Mouse (Mus musculus) kidney, adult 18-20 months (tissue): ENCODE measurements around the gene 2310011J03Rik.

Experiments used
- DNase-seq: peaks from one replicate; pipeline ENCODE4 v3.0.0; 2021

Gene 2310011J03Rik

GRCm38 (mm10) chr10:80314494-80315001 lies 5.8 kb downstream of the 2310011J03Rik start:
- no peak for DNase-seq

- no peak for DNase-seq
These were observed 6.6 kb downstream of the 2310011J03Rik start for GRCm38 (mm10) chr10:80313627-80314201.

GRCm38 (mm10) chr10:80312586-80313504 lies 7.5 kb downstream of the 2310011J03Rik start:
- no peak for DNase-seq

- no peak for DNase-seq
These were observed 8.8 kb downstream of the 2310011J03Rik start for GRCm38 (mm10) chr10:80311560-80311959.

GRCm38 (mm10) chr10:80304862-80305261 lies 15.5 kb downstream of the 2310011J03Rik start:
- DNase-seq = peak; percentile 52

- no peak for DNase-seq
These were observed 15.9 kb downstream of the 2310011J03Rik start for GRCm38 (mm10) chr10:80304458-80304857.

- peak; percentile 64 for DNase-seq
These were observed 17.9 kb downstream of the 2310011J03Rik start for GRCm38 (mm10) chr10:80302471-80302881.

GRCm38 (mm10) chr10:80302082-80302355 lies 18.3 kb downstream of the 2310011J03Rik start:
- no peak for DNase-seq

- DNase-seq = no peak
These were observed 18.9 kb downstream of the 2310011J03Rik start for GRCm38 (mm10) chr10:80301256-80302081.

- DNase-seq = no peak
These were observed 19.6 kb downstream of the 2310011J03Rik start for GRCm38 (mm10) chr10:80300672-80301181.

GRCm38 (mm10) chr10:80299824-80300223 lies 20.5 kb downstream of the 2310011J03Rik start:
- no peak for DNase-seq

- DNase-seq = no peak
These were observed 21.0 kb downstream of the 2310011J03Rik start for GRCm38 (mm10) chr10:80299301-80299700.

GRCm38 (mm10) chr10:80298571-80299281 lies 21.6 kb downstream of the 2310011J03Rik start:
- DNase-seq = no peak

- DNase-seq = no peak
These were observed 22.7 kb downstream of the 2310011J03Rik start for GRCm38 (mm10) chr10:80297526-80298133.

GRCm38 (mm10) chr10:80296824-80297223 lies 23.5 kb downstream of the 2310011J03Rik start:
- DNase-seq = no peak

- DNase-seq = peak; percentile 86
These were observed 24.5 kb downstream of the 2310011J03Rik start, which contains the start of gene Apc2 for GRCm38 (mm10) chr10:80295618-80296425. Gene Apc2, plus strand, starts transcription at chr10:80295977.

GRCm38 (mm10) chr10:80294788-80295303 lies 25.5 kb downstream of the 2310011J03Rik start:
- DNase-seq = no peak

- DNase-seq = no peak
These were observed 26.0 kb downstream of the 2310011J03Rik start for GRCm38 (mm10) chr10:80294311-80294710.

GRCm38 (mm10) chr10:80293325-80293724 lies 27.0 kb downstream of the 2310011J03Rik start:
- DNase-seq = no peak
